Comparison of ENCODE assay signal across 10 mouse cellular contexts in genomic region chr17:88641012-88641411, GRCm38 (mm10). TPM values are rescaled to one million over a fixed set of nuclear protein-coding genes. Genes with fewer than 3 reads are reported as not detected.
DNase-seq lines count a peak whose midpoint lies in the region; ATAC-seq and TF ChIP-seq lines count a peak whose summit lies in the region.
"Had no signal": no experiment of that assay in that cellular context is flagged by ENCODE, and none has a peak within 500 bp of the region (broad histone marks: within the 10 kb centered on the region; RNA-seq: fewer than 3 reads in every experiment).

No protein-coding gene starts in this region.

- H3K27me3 ChIP-seq in testis, adult 2 months (ENCODE audit: control insufficient read depth, insufficient read depth, low read length): no peaks in the 10 kb centered on the region
- H3K27me3 ChIP-seq in kidney, adult 2 months (replicated peaks; ENCODE audit: control insufficient read depth, insufficient read depth, low read length): no peaks in the 10 kb centered on the region
- no peaks in the 10 kb centered on the region for H3K27me3 ChIP-seq in limb, embryonic 10.5 days (ENCODE audit: low read depth, poor library complexity, severe bottlenecking)
- H3K27me3 ChIP-seq: embryonic facial prominence, embryonic 12.5 days; neural tube, embryonic 13.5 days had no signal

- H3K4me3 ChIP-seq in testis, adult 2 months (ENCODE audit: control insufficient read depth, low read depth, low read length): no peak overlapping the region
- no peak overlapping the region for H3K4me3 ChIP-seq in kidney, adult 2 months (ENCODE audit: insufficient read depth, low read depth, low read length)
- H3K4me3 ChIP-seq in limb, embryonic 10.5 days: no peak overlapping the region
- H3K4me3 ChIP-seq: embryonic facial prominence, embryonic 12.5 days; neural tube, embryonic 13.5 days had no signal

- ATAC-seq in neutrophil, adult 5-6 weeks (ENCODE audit: extremely low read depth, insufficient number of reproducible peaks, low FRiP score, poor library complexity, severe bottlenecking): peak; percentile 63; the same call in 1 of the 2 replicates

- no peaks in the 10 kb centered on the region for H3K9me3 ChIP-seq in limb, embryonic 10.5 days (replicated peaks)
- H3K9me3 ChIP-seq: embryonic facial prominence, embryonic 12.5 days; neural tube, embryonic 13.5 days had no signal

- WGBS in kidney, adult 2 months: 22% methylated on average over 6 of the region's 6 CpGs
- 22% methylated on average over 6 of the region's 6 CpGs for WGBS in limb, embryonic 10.5 days

- no peak for DNase-seq in testis, postnatal 14 days (ENCODE audit: low spot score)
- peak; percentile 69 for DNase-seq in cerebellum, adult 9-10 months
- DNase-seq in frontal cortex, postnatal 25 days (ENCODE audit: low spot score in 2 of 2): peak; percentile 62 to 65
- DNase-seq in kidney, adult 2 months: peak; percentile 73
- DNase-seq in limb, embryonic 10.5 days (ENCODE audit: low spot score): peak; percentile 80
- peak; percentile 50 to 75 for DNase-seq in thymus, postnatal 10 days (ENCODE audit: low spot score in 2 of 2)

- H3K36me3 ChIP-seq in testis, adult 2 months (ENCODE audit: control insufficient read depth, insufficient read depth, low read length): no peaks in the 10 kb centered on the region
- peaks cover 1% of the 10 kb centered on the region; the same call in 1 of the 2 replicates for H3K36me3 ChIP-seq in kidney, adult 2 months (ENCODE audit: control insufficient read depth, insufficient read depth, low read length)
- peaks cover 16% of the 10 kb centered on the region for H3K36me3 ChIP-seq in limb, embryonic 10.5 days
- H3K36me3 ChIP-seq: neural tube, embryonic 13.5 days had no signal

- peak; percentile 18; the same call in 1 of the 2 replicates for TF ChIP-seq CTCF in testis, adult 2 months (IDR thresholded peaks at IDR 0.05; ENCODE audit: control insufficient read depth, insufficient read depth, insufficient replicate concordance, low read depth, low read length)
- TF ChIP-seq CTCF in kidney, adult 2 months (conservative IDR thresholded peaks at IDR 0.05; ENCODE audit: insufficient read depth, insufficient read length, low read depth, low read length): peak; percentile 54

- H3K4me1 ChIP-seq in testis, adult 2 months (ENCODE audit: control insufficient read depth, insufficient read depth, low read length): peaks cover 7% of the 10 kb centered on the region
- peaks cover 4% of the 10 kb centered on the region; the same call in 1 of the 2 replicates for H3K4me1 ChIP-seq in kidney, adult 2 months (ENCODE audit: control insufficient read depth, insufficient read depth, low read length)
- no peaks in the 10 kb centered on the region for H3K4me1 ChIP-seq in limb, embryonic 10.5 days
- H3K4me1 ChIP-seq: embryonic facial prominence, embryonic 12.5 days; neural tube, embryonic 13.5 days had no signal

- no peak for TF ChIP-seq POLR2A in testis, adult 2 months (IDR thresholded peaks at IDR 0.05; ENCODE audit: control insufficient read depth, low read depth, low read length)
- no peak for TF ChIP-seq POLR2A in kidney, adult 2 months (IDR thresholded peaks at IDR 0.05; ENCODE audit: low read depth, low read length)

- no peak overlapping the region for H3K27ac ChIP-seq in testis, adult 2 months (ENCODE audit: control insufficient read depth, insufficient read depth, low read depth, low read length)
- H3K27ac ChIP-seq in kidney, adult 2 months (ENCODE audit: insufficient read depth, low read depth, low read length): no peak overlapping the region
- no peak overlapping the region for H3K27ac ChIP-seq in limb, embryonic 10.5 days
- H3K27ac ChIP-seq: embryonic facial prominence, embryonic 12.5 days; neural tube, embryonic 13.5 days had no signal

RNA-seq across cellular contexts. Expression of gene Gtf2a1l, which starts 27.4 kb away (rescaled TPM):
- 371 and 389 TPM in 2 replicates for polyA plus RNA-seq in testis, adult 2 months (2012; rRNA removed)
- polyA plus RNA-seq in kidney, adult 2 months (2012; rRNA removed): 0.10 and 0.14 TPM in 2 replicates
- polyA plus RNA-seq in limb, embryonic 10.5 days (2016; fragmentation: Nextera tagmentation; extraction: Ambion mirVana): 0.24 and 0.38 TPM in 2 replicates
- 1.0 TPM in 1 of 2 replicates, not detected in the other for total RNA-seq in neutrophil, adult 5-6 weeks (2017)
- polyA plus RNA-seq: neural tube, embryonic 13.5 days had no signal

RNA-seq across cellular contexts. Expression of gene Ston1, which starts 43.5 kb away (rescaled TPM):
- polyA plus RNA-seq in testis, adult 2 months (2012; rRNA removed): 18.5 and 19.5 TPM in 2 replicates
- 22.5 and 25.6 TPM in 2 replicates for polyA plus RNA-seq in kidney, adult 2 months (2012; rRNA removed)
- polyA plus RNA-seq in limb, embryonic 10.5 days (2016; fragmentation: Nextera tagmentation; extraction: Ambion mirVana): 2.4 and 3.0 TPM in 2 replicates
- total RNA-seq in neutrophil, adult 5-6 weeks (2017): not detected in 2 replicates

Comparison
In these comparisons a context has a peak if more than half of its experiments do, and no peak if none do; other contexts are left out.
1. RNA of gene Gtf2a1l, which starts 27.4 kb away (polyA plus RNA-seq): 371 to 389 TPM in testis, adult 2 months; 0.24 to 0.38 TPM in limb, embryonic 10.5 days and 0.10 to 0.14 TPM in kidney, adult 2 months; every median in the first group is over 100 times any median in the second.